Mouse (Mus musculus): ENCODE measurements around the gene Ccl17. TPM values are rescaled to one million over a fixed set of nuclear protein-coding genes. Genes with fewer than 3 reads are reported as not detected.

The Ccl17 gene
- 10 to 100 TPM in 1 of 4 experiments, 1 to 10 TPM in 3; 8.3 to 13.8 (median 9.6) TPM for total RNA-seq (2022)

GRCm38 (mm10) chr8:94810153-94810552 lies at the start of gene Ccl17:
TSS of gene Ccl17 (plus strand) at chr8:94810453.
- DNase-seq (ENCODE audit: low spot score in 2 of 2): no peak

- no peak for DNase-seq (ENCODE audit: low spot score in 2 of 2)
Observed at GRCm38 (mm10) chr8:94767035-94767434, 43.2 kb upstream of the Ccl17 start.

- no peak for DNase-seq (ENCODE audit: low spot score in 2 of 2)
Observed at GRCm38 (mm10) chr8:94770945-94771344, 39.3 kb upstream of the Ccl17 start.

GRCm38 (mm10) chr8:94771941-94772670 lies 38.1 kb upstream of the Ccl17 start, which contains the start of gene Cx3cl1:
TSS of gene Cx3cl1 (plus strand) at chr8:94772009.
- peak; percentile 85 to 88 for DNase-seq (ENCODE audit: low spot score in 2 of 2)

GRCm38 (mm10) chr8:94773048-94773447 lies 37.2 kb upstream of the Ccl17 start:
- peak in 1 of 2 experiments; percentile 30 for DNase-seq (ENCODE audit: low spot score in 2 of 2)

GRCm38 (mm10) chr8:94773700-94774171 lies 36.5 kb upstream of the Ccl17 start:
- peak; percentile 54 to 90 for DNase-seq (ENCODE audit: low spot score in 2 of 2)

- no peak for DNase-seq (ENCODE audit: low spot score in 2 of 2)
Observed at GRCm38 (mm10) chr8:94774601-94775000, 35.7 kb upstream of the Ccl17 start.

- no peak for DNase-seq (ENCODE audit: low spot score in 2 of 2)
Observed at GRCm38 (mm10) chr8:94776346-94776745, 33.9 kb upstream of the Ccl17 start.

GRCm38 (mm10) chr8:94778036-94778435 lies 32.2 kb upstream of the Ccl17 start:
- no peak for DNase-seq (ENCODE audit: low spot score in 2 of 2)

GRCm38 (mm10) chr8:94778473-94778872 lies 31.8 kb upstream of the Ccl17 start:
- no peak for DNase-seq (ENCODE audit: low spot score in 2 of 2)

- no peak for DNase-seq (ENCODE audit: low spot score in 2 of 2)
Observed at GRCm38 (mm10) chr8:94778895-94779533, 31.2 kb upstream of the Ccl17 start.

GRCm38 (mm10) chr8:94779534-94780294 lies 30.5 kb upstream of the Ccl17 start:
- DNase-seq (ENCODE audit: low spot score in 2 of 2): no peak

- no peak for DNase-seq (ENCODE audit: low spot score in 2 of 2)
Observed at GRCm38 (mm10) chr8:94780491-94781154, 29.6 kb upstream of the Ccl17 start.

- DNase-seq (ENCODE audit: low spot score in 2 of 2): no peak
Observed at GRCm38 (mm10) chr8:94781155-94781837, 29.0 kb upstream of the Ccl17 start.

- no peak for DNase-seq (ENCODE audit: low spot score in 2 of 2)
Observed at GRCm38 (mm10) chr8:94781838-94782235, 28.4 kb upstream of the Ccl17 start.

- DNase-seq (ENCODE audit: low spot score in 2 of 2): no peak
Observed at GRCm38 (mm10) chr8:94783890-94784289, 26.4 kb upstream of the Ccl17 start.

- no peak for DNase-seq (ENCODE audit: low spot score in 2 of 2)
Observed at GRCm38 (mm10) chr8:94785247-94785985, 24.8 kb upstream of the Ccl17 start.

GRCm38 (mm10) chr8:94785995-94786595 lies 24.2 kb upstream of the Ccl17 start:
- DNase-seq (ENCODE audit: low spot score in 2 of 2): no peak
